Mouse (Mus musculus) MEL (cell line): ENCODE data around the gene Msantd3. TPM values are rescaled to one million over a fixed set of nuclear protein-coding genes. Genes with fewer than 3 reads are reported as not detected.

Experiments
- DNase-seq: peaks from one replicate; pipeline ENCODE4 v3.0.0; 2011; ENCODE audit warnings: low read depth, low spot score
- H3K27ac ChIP-seq: 2 replicates; pipeline ENCODE4 v1.5.1; 2012; ENCODE audit warnings: low read depth, mild to moderate bottlenecking, control low read depth, low read length, moderate library complexity; ENCODE audit not compliant: control insufficient read depth
- H3K27me3 ChIP-seq, 2 experiments: fragments of 150-350 bp in 1 of 2; sonication (generic) in 1 of 2; 2 replicates each; pipeline ENCODE4 v1.6.1; 2012; ENCODE audit warnings: low read length in 2 of 2, mild to moderate bottlenecking in 2 of 2, improper control_type of control experiment in 1 of 2, moderate library complexity in 1 of 2; ENCODE audit not compliant: insufficient read depth in 2 of 2, control insufficient read depth in 1 of 2
- H3K36me3 ChIP-seq, 2 experiments: 2 replicates each; pipeline ENCODE4 v1.6.1; 2012 to 2014; ENCODE audit warnings: low read length in 2 of 2, improper control_type of control experiment in 1 of 2, inconsistent platforms in 1 of 2, mild to moderate bottlenecking in 1 of 2; ENCODE audit not compliant: insufficient read depth in 2 of 2, control insufficient read depth in 1 of 2
- H3K4me1 ChIP-seq, 2 experiments: fragments of 150-350 bp in 1 of 2; sonication (generic) in 1 of 2; 2 replicates each; pipeline ENCODE4 v1.6.1; 2012; ENCODE audit warnings: low read length in 2 of 2, improper control_type of control experiment in 1 of 2, mild to moderate bottlenecking in 1 of 2; ENCODE audit not compliant: insufficient read depth in 2 of 2, control insufficient read depth in 1 of 2
- H3K4me3 ChIP-seq, 2 experiments: fragments of 150-350 bp in 1 of 2; sonication (generic) in 1 of 2; 2 replicates each; pipeline ENCODE4 v1.5.1; 2012; ENCODE audit warnings: low read depth in 2 of 2, low read length in 2 of 2, mild to moderate bottlenecking in 2 of 2, moderate library complexity in 2 of 2, control low read depth in 1 of 2, improper control_type of control experiment in 1 of 2; ENCODE audit not compliant: control insufficient read depth in 1 of 2, insufficient read depth in 1 of 2
- H3K79me2 ChIP-seq: 2 replicates; pipeline ENCODE4 v1.6.1; 2012; ENCODE audit warnings: mild to moderate bottlenecking, low read length, moderate library complexity; ENCODE audit not compliant: control insufficient read depth, poor library complexity, insufficient read depth
- H3K9ac ChIP-seq: 2 replicates; pipeline ENCODE4 v1.6.1; 2012; ENCODE audit warnings: low read depth, mild to moderate bottlenecking, control low read depth, low read length, moderate library complexity; ENCODE audit not compliant: control insufficient read depth, poor library complexity, severe bottlenecking
- H3K9me3 ChIP-seq: fragments of 150-350 bp; sonication (generic); replicated peaks from 2 replicates; pipeline ENCODE4 v1.6.1; 2012; ENCODE audit warnings: mild to moderate bottlenecking, low read length, improper control_type of control experiment, moderate library complexity; ENCODE audit not compliant: insufficient read depth
- BHLHE40 ChIP-seq: IDR thresholded peaks from 2 replicates; pipeline ENCODE4 v1.6.1; 2012; ENCODE audit warnings: low read depth, mild to moderate bottlenecking, inconsistent platforms, low read length, improper control_type of control experiment, borderline replicate concordance
- CHD1 ChIP-seq: IDR thresholded peaks from 2 replicates; pipeline ENCODE4 v1.6.1; 2012; ENCODE audit warnings: low read depth, mild to moderate bottlenecking, inconsistent platforms, low read length, improper control_type of control experiment
- CHD2 ChIP-seq: IDR thresholded peaks from 2 replicates; pipeline ENCODE4 v1.6.1; 2011; ENCODE audit warnings: low read length, improper control_type of control experiment
- CTCF ChIP-seq, 3 experiments: IDR thresholded peaks in 2 of 3; conservative IDR thresholded peaks in 1 of 3; 2 replicates each; pipeline ENCODE4 v1.5.1; 2011 to 2012; ENCODE audit warnings: low read length in 3 of 3, low read depth in 2 of 3, mild to moderate bottlenecking in 2 of 3, improper control_type of control experiment in 1 of 3, inconsistent platforms in 1 of 3, mixed read lengths in 1 of 3, moderate library complexity in 1 of 3; ENCODE audit not compliant: control insufficient read depth in 1 of 3, insufficient read depth in 1 of 3, poor library complexity in 1 of 3, severe bottlenecking in 1 of 3
- ETS1 ChIP-seq: IDR thresholded peaks from 2 replicates; pipeline ENCODE4 v1.6.1; 2012; ENCODE audit warnings: low read depth, mild to moderate bottlenecking, inconsistent platforms, low read length, improper control_type of control experiment, moderate library complexity
- GABPA ChIP-seq: IDR thresholded peaks from 2 replicates; pipeline ENCODE4 v1.6.1; 2012; ENCODE audit warnings: low read depth, mild to moderate bottlenecking, inconsistent platforms, low read length, improper control_type of control experiment, moderate library complexity
- MAFK ChIP-seq: IDR thresholded peaks from 2 replicates; pipeline ENCODE4 v1.6.1; 2011; ENCODE audit warnings: low read depth, mild to moderate bottlenecking, low read length, improper control_type of control experiment, borderline replicate concordance
- MEF2A ChIP-seq: IDR thresholded peaks from 2 replicates; pipeline ENCODE4 v1.6.1; 2014; ENCODE audit warnings: low read depth, mild to moderate bottlenecking, inconsistent platforms, low read length, improper control_type of control experiment; ENCODE audit not compliant: poor library complexity, insufficient replicate concordance, severe bottlenecking; ENCODE audit errors: extremely low read depth
- MXI1 ChIP-seq: IDR thresholded peaks from 2 replicates; pipeline ENCODE4 v1.6.1; 2011; ENCODE audit warnings: mild to moderate bottlenecking, low read depth, low read length, improper control_type of control experiment
- POLR2A ChIP-seq, 2 experiments: IDR thresholded peaks; 2 replicates each; pipeline ENCODE4 v1.6.1; 2011 to 2012; ENCODE audit warnings: low read length in 2 of 2, mild to moderate bottlenecking in 2 of 2, control low read depth in 1 of 2, improper control_type of control experiment in 1 of 2, low read depth in 1 of 2, moderate library complexity in 1 of 2; ENCODE audit not compliant: control insufficient read depth in 1 of 2, insufficient read depth in 1 of 2, poor library complexity in 1 of 2
- RAD21 ChIP-seq: IDR thresholded peaks from 2 replicates; pipeline ENCODE4 v1.6.1; 2011; ENCODE audit warnings: mild to moderate bottlenecking, low read depth, low read length, improper control_type of control experiment
- RCOR1 ChIP-seq: IDR thresholded peaks from 2 replicates; pipeline ENCODE4 v1.6.1; 2012; ENCODE audit warnings: low read depth, mild to moderate bottlenecking, inconsistent platforms, low read length, improper control_type of control experiment
- TAL1 ChIP-seq: IDR thresholded peaks from 2 replicates; pipeline ENCODE4 v1.6.1; 2012; ENCODE audit warnings: mild to moderate bottlenecking, inconsistent platforms, low read length, moderate library complexity, mixed read lengths
- ZMIZ1 ChIP-seq: IDR thresholded peaks from 2 replicates; pipeline ENCODE4 v1.6.1; 2012; ENCODE audit warnings: low read depth, mild to moderate bottlenecking, inconsistent platforms, low read length, improper control_type of control experiment, moderate library complexity
- ZNF384 ChIP-seq: IDR thresholded peaks from 2 replicates; pipeline ENCODE4 v1.6.1; 2012; ENCODE audit warnings: low read depth, mild to moderate bottlenecking, inconsistent platforms, low read length, improper control_type of control experiment
- polyA plus RNA-seq, 2 experiments: library from polyadenylated mRNA; stranded (reverse) in 1 of 2; unstranded in 1 of 2; fragments of >175 nt in 1 of 2; fragments of >200 nt in 1 of 2; gene quantifications; 2 replicates each; pipeline versions ENCODE4 v1.2.1 to v1.2.4; 2012; ENCODE audit warnings: low replicate concordance in 2 of 2, low read depth in 1 of 2; ENCODE audit not compliant: insufficient read length in 2 of 2, insufficient read depth in 1 of 2, missing spikeins in 1 of 2
- total RNA-seq: library from RNA; depleted of rRNA; stranded (reverse); fragments of 300-350 nt; gene quantifications from 2 replicates; pipeline ENCODE4 v1.2.3, GENCODE M21; 2012

The Msantd3 gene
- total and polyA plus RNA-seq, 3 experiments = not detected

GRCm38 (mm10) chr4:48585241-48586098, 45.7 kb downstream of the Msantd3 start:
- H3K9me3 ChIP-seq = no peaks in the 10 kb centered on the region
- no peaks in the 10 kb centered on the region for H3K36me3 ChIP-seq
- no peaks in the 10 kb centered on the region for H3K27me3 ChIP-seq
- DNase-seq = no peak
- H3K27ac ChIP-seq = no peak overlapping the region
- no peaks in the 10 kb centered on the region for H3K79me2 ChIP-seq
- no peaks in the 10 kb centered on the region for H3K4me1 ChIP-seq
- no peak overlapping the region for H3K4me3 ChIP-seq
- H3K9ac ChIP-seq = no peak overlapping the region
- TF ChIP-seq MEF2A = no peak
- no peak for TF ChIP-seq GABPA
- no peak for TF ChIP-seq RCOR1
- no peak for TF ChIP-seq ZNF384
- TF ChIP-seq POLR2A (IDR thresholded peaks at IDR 0.05; ENCODE audit: control insufficient read depth in 1 of 2, insufficient read depth in 1 of 2, low read depth in 1 of 2, low read length in 2 of 2, poor library complexity in 1 of 2) = no peak
- no peak for TF ChIP-seq CHD2

- Histone ChIP-seq H3K79me2 (no peaks in the 10 kb centered on the region), H3K27me3 (no peaks in the 10 kb centered on the region), H3K36me3 (no peaks in the 10 kb centered on the region), H3K9me3 (no peaks in the 10 kb centered on the region), H3K4me1 (no peaks in the 10 kb centered on the region; a peak in 1 of 4 replicates), H3K9ac (no peak overlapping the region), H3K27ac (no peak overlapping the region), H3K4me3 (no peak overlapping the region)
- no peak for TF ChIP-seq MEF2A
- no peak for TF ChIP-seq POLR2A (IDR thresholded peaks at IDR 0.05; ENCODE audit: control insufficient read depth in 1 of 2, insufficient read depth in 1 of 2, low read depth in 1 of 2, low read length in 2 of 2, poor library complexity in 1 of 2)
- no peak for TF ChIP-seq RAD21
- TF ChIP-seq CTCF (IDR thresholded peaks at IDR 0.05 in 2 of 3, conservative IDR thresholded peaks at IDR 0.05 in 1 of 3; ENCODE audit: control insufficient read depth in 1 of 3, insufficient read depth in 1 of 3, low read depth in 2 of 3, low read length in 3 of 3, poor library complexity in 1 of 3, severe bottlenecking in 1 of 3) = no peak
- no peak for TF ChIP-seq TAL1
- no peak for TF ChIP-seq MXI1
- no peak for TF ChIP-seq BHLHE40
- TF ChIP-seq ETS1 = no peak
- TF ChIP-seq ZMIZ1 = no peak
- TF ChIP-seq CHD1 = no peak
- TF ChIP-seq MAFK = no peak
- DNase-seq = no peak
Observed at GRCm38 (mm10) chr4:48586099-48586821, 46.5 kb downstream of the Msantd3 start.
